Mouse (Mus musculus) macrophage (primary cell): ENCODE data around the gene Rgs9. TPM values are rescaled to one million over a fixed set of nuclear protein-coding genes. Genes with fewer than 3 reads are reported as not detected.

ENCODE experiments used
- H3K27ac ChIP-seq: fragments of 350-480 bp; formaldehyde crosslinking; 2 replicates; pipeline ENCODE4 v1.9.0; 2021
- H3K36me3 ChIP-seq: fragments of 350-480 bp; formaldehyde crosslinking; 2 replicates; pipeline ENCODE4 v1.9.0; 2021; ENCODE audit errors: inconsistent target
- H3K4me3 ChIP-seq: fragments of 350-480 bp; formaldehyde crosslinking; 2 replicates; pipeline ENCODE4 v1.9.0; 2021; ENCODE audit errors: inconsistent target
- H3K79me2 ChIP-seq: fragments of 350-480 bp; formaldehyde crosslinking; 2 replicates; pipeline ENCODE4 v1.9.0; 2021; ENCODE audit errors: inconsistent target
- WGBS: methylation state at CpG from one replicate; pipeline ENCODE4 v1.1.7; 2026; ENCODE audit warnings: inconsistent platforms; ENCODE audit not compliant: missing documents; 5-methylcytosine and 5-hydroxymethylcytosine counted together
- polyA plus RNA-seq: library from polyadenylated mRNA; stranded (reverse); fragments of 250-400 nt; gene quantifications from 3 replicates; pipeline ENCODE4 v1.2.4, GENCODE M21; 2018; ENCODE audit warnings: inconsistent platforms

Rgs9 gene
- polyA plus RNA-seq, 1 experiment from 2014 or later = not detected

GRCm38 (mm10) chr11:109238671-109239070 lies 59.3 kb downstream of the Rgs9 start:
- no peaks in the 10 kb centered on the region for H3K79me2 ChIP-seq
- WGBS = 83% methylated on average over 6 of the region's 6 CpGs
- H3K27ac ChIP-seq = no peak overlapping the region
- H3K36me3 ChIP-seq = no peaks in the 10 kb centered on the region
- H3K4me3 ChIP-seq = no peak overlapping the region

GRCm38 (mm10) chr11:109237796-109238195 lies 60.1 kb downstream of the Rgs9 start:
- H3K27ac ChIP-seq = no peak overlapping the region
- no peaks in the 10 kb centered on the region for H3K36me3 ChIP-seq
- no peak overlapping the region for H3K4me3 ChIP-seq
- WGBS = 75% methylated on average over 8 of the region's 8 CpGs
- H3K79me2 ChIP-seq = no peaks in the 10 kb centered on the region

- Histone ChIP-seq H3K79me2 (no peaks in the 10 kb centered on the region), H3K27ac (no peak overlapping the region), H3K4me3 (no peak overlapping the region), H3K36me3 (no peaks in the 10 kb centered on the region)
- WGBS = 75% methylated on average over 1 of the region's 3 CpGs
These were observed 64.3 kb downstream of the Rgs9 start for GRCm38 (mm10) chr11:109233627-109234026.

GRCm38 (mm10) chr11:109232811-109233210 lies 65.1 kb downstream of the Rgs9 start:
- H3K79me2 ChIP-seq = no peaks in the 10 kb centered on the region
- no peak overlapping the region for H3K4me3 ChIP-seq
- WGBS = 87% methylated on average over 6 of the region's 6 CpGs
- H3K27ac ChIP-seq = no peak overlapping the region
- no peaks in the 10 kb centered on the region for H3K36me3 ChIP-seq

- H3K79me2 ChIP-seq = no peaks in the 10 kb centered on the region
- no peak overlapping the region for H3K27ac ChIP-seq
- H3K4me3 ChIP-seq = no peak overlapping the region
- H3K36me3 ChIP-seq = no peaks in the 10 kb centered on the region
- 88% methylated on average over 12 of the region's 12 CpGs for WGBS
These were observed 70.8 kb downstream of the Rgs9 start for GRCm38 (mm10) chr11:109227139-109227538.

- H3K79me2 ChIP-seq = no peaks in the 10 kb centered on the region
- 71% methylated on average over 4 of the region's 4 CpGs for whole genome bisulfite sequencing
- H3K4me3 ChIP-seq = no peak overlapping the region
- H3K36me3 ChIP-seq = no peaks in the 10 kb centered on the region
- H3K27ac ChIP-seq = no peak overlapping the region
These were observed 76.5 kb downstream of the Rgs9 start for GRCm38 (mm10) chr11:109221209-109222007.

GRCm38 (mm10) chr11:109218722-109219430 lies 79.1 kb downstream of the Rgs9 start:
- 49% methylated on average over 15 of the region's 15 CpGs for WGBS
- H3K79me2 ChIP-seq = no peaks in the 10 kb centered on the region
- no peak overlapping the region for H3K27ac ChIP-seq
- H3K4me3 ChIP-seq = no peak overlapping the region
- no peaks in the 10 kb centered on the region for H3K36me3 ChIP-seq

- 82% methylated on average over 12 of the region's 12 CpGs for WGBS
- H3K79me2 ChIP-seq = no peaks in the 10 kb centered on the region
These were observed 79.9 kb downstream of the Rgs9 start for GRCm38 (mm10) chr11:109217827-109218536.

GRCm38 (mm10) chr11:109210772-109211171 lies 87.2 kb downstream of the Rgs9 start:
- WGBS = 76% methylated on average over 11 of the region's 11 CpGs
- no peaks in the 10 kb centered on the region for H3K36me3 ChIP-seq
- no peak overlapping the region for H3K4me3 ChIP-seq
- H3K27ac ChIP-seq = no peak overlapping the region
- no peaks in the 10 kb centered on the region for H3K79me2 ChIP-seq

More at GRCm38 (mm10) chr11:109217827-109218536, 79.9 kb downstream of the Rgs9 start:
- Histone ChIP-seq H3K27ac (no peak overlapping the region), H3K4me3 (no peak overlapping the region), H3K36me3 (no peaks in the 10 kb centered on the region)

- H3K27ac ChIP-seq = no peak overlapping the region
- H3K4me3 ChIP-seq = no peak overlapping the region
- no peaks in the 10 kb centered on the region for H3K79me2 ChIP-seq
- 91% methylated on average over 7 of the region's 7 CpGs for WGBS
- H3K36me3 ChIP-seq = no peaks in the 10 kb centered on the region
These were observed 87.6 kb downstream of the Rgs9 start for GRCm38 (mm10) chr11:109210341-109210740.

GRCm38 (mm10) chr11:109206732-109207131 lies 91.2 kb downstream of the Rgs9 start:
- H3K79me2 ChIP-seq = no peaks in the 10 kb centered on the region
- H3K27ac ChIP-seq = no peak overlapping the region
- H3K36me3 ChIP-seq = no peaks in the 10 kb centered on the region
- WGBS = 88% methylated on average over 13 of the region's 13 CpGs
- no peak overlapping the region for H3K4me3 ChIP-seq

- H3K79me2 ChIP-seq = no peaks in the 10 kb centered on the region
- 92% methylated on average over 1 of the region's 1 CpGs for WGBS
- H3K27ac ChIP-seq = no peak overlapping the region
- H3K4me3 ChIP-seq = no peak overlapping the region
- H3K36me3 ChIP-seq = no peaks in the 10 kb centered on the region
These were observed 91.9 kb downstream of the Rgs9 start for GRCm38 (mm10) chr11:109206028-109206427.

- no peaks in the 10 kb centered on the region for H3K36me3 ChIP-seq
- 54% methylated on average over 8 of the region's 8 CpGs for WGBS
- no peak overlapping the region for H3K27ac ChIP-seq
- H3K4me3 ChIP-seq = no peak overlapping the region
- H3K79me2 ChIP-seq = no peaks in the 10 kb centered on the region
These were observed 98.2 kb downstream of the Rgs9 start for GRCm38 (mm10) chr11:109199612-109200293.
